Mouse (Mus musculus) myocyte (in vitro differentiated cells): ENCODE measurements around the gene Msh5.

Source experiments
- MYOG ChIP-seq, 3 experiments: IDR thresholded peaks; one replicate each; pipeline ENCODE4 v1.6.1; 2011; ENCODE audit warnings: control low read depth in 2 of 3, low read depth in 2 of 3, mild to moderate bottlenecking in 2 of 3; ENCODE audit not compliant: insufficient read length in 2 of 3, control insufficient read depth in 1 of 3, insufficient read depth in 1 of 3
- TCF3 ChIP-seq: IDR thresholded peaks from one replicate; pipeline ENCODE4 v1.6.1; 2011; ENCODE audit warnings: low read depth, control low read depth; ENCODE audit not compliant: insufficient read length

DNA sequence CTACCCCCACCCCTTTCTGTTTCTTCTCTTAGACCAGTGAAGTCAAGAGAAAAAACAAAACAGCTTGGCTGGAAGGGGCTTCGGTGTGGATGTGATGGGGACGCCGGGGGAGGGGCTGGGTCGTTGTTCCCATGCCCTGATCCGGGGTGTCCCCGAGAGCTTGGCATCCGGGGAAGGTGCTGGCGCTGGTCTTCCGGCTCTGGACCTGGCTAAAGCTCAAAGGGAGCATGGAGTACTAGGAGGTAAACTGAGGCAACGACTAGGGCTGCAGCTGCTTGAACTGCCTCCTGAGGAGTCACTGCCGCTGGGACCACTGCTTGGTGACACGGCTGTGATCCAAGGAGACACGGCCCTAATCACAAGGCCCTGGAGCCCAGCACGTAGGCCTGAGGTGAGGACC, 13.5 kb upstream of the Msh5 start:
- TF ChIP-seq TCF3 (no peak), MYOG (IDR thresholded peaks at IDR 0.05; ENCODE audit: control insufficient read depth in 1 of 3, insufficient read depth in 1 of 3, insufficient read length in 2 of 3, low read depth in 2 of 3) (no peak)
